Mouse (Mus musculus) ES-CJ7 (cell line): ENCODE results near the gene Hlf.

Source experiments
- DNase-seq: peaks from one replicate; pipeline ENCODE4 v3.0.0; 2011; ENCODE audit warnings: low read depth, low spot score

Hlf gene

GRCm38 (mm10) chr11:90342858-90343257 lies 47.8 kb downstream of the Hlf start:
- no peak for DNase-seq

- DNase-seq, result no peak
Measured at GRCm38 (mm10) chr11:90342267-90342666, 48.4 kb downstream of the Hlf start.

- DNase-seq, result no peak
Measured at GRCm38 (mm10) chr11:90340836-90341235, 49.9 kb downstream of the Hlf start.

GRCm38 (mm10) chr11:90334816-90335215 lies 55.9 kb downstream of the Hlf start:
- DNase-seq, result no peak

- DNase-seq, result no peak
Measured at GRCm38 (mm10) chr11:90332737-90333136, 58.0 kb downstream of the Hlf start.

- DNase-seq, result no peak
Measured at GRCm38 (mm10) chr11:90330202-90330694, 60.4 kb downstream of the Hlf start.

- no peak for DNase-seq
Measured at GRCm38 (mm10) chr11:90326836-90327235, 63.9 kb downstream of the Hlf start.

- DNase-seq, result no peak
Measured at GRCm38 (mm10) chr11:90326146-90326545, 64.5 kb downstream of the Hlf start.

GRCm38 (mm10) chr11:90324597-90324996 lies 66.1 kb downstream of the Hlf start:
- DNase-seq, result no peak

- no peak for DNase-seq
Measured at GRCm38 (mm10) chr11:90320922-90321321, 69.8 kb downstream of the Hlf start.

GRCm38 (mm10) chr11:90317482-90317881 lies 73.2 kb downstream of the Hlf start:
- peak; percentile 21 for DNase-seq

GRCm38 (mm10) chr11:90314606-90315005 lies 76.1 kb downstream of the Hlf start:
- DNase-seq, result no peak

GRCm38 (mm10) chr11:90306993-90307392 lies 83.7 kb downstream of the Hlf start:
- peak; percentile 42 for DNase-seq

- no peak for DNase-seq
Measured at GRCm38 (mm10) chr11:90306067-90306466, 84.6 kb downstream of the Hlf start.

GRCm38 (mm10) chr11:90294622-90295021 lies 96.1 kb downstream of the Hlf start:
- no peak for DNase-seq

GRCm38 (mm10) chr11:90292766-90293165 lies 97.9 kb downstream of the Hlf start:
- DNase-seq, result no peak

GRCm38 (mm10) chr11:90291156-90291555 lies 99.5 kb downstream of the Hlf start:
- DNase-seq, result no peak

GRCm38 (mm10) chr11:90286550-90287154 lies 104.0 kb downstream of the Hlf start:
- DNase-seq, result no peak
